Mouse (Mus musculus) heart, embryonic 12.5 days (tissue): ENCODE results near the gene Enho. TPM values are rescaled to one million over a fixed set of nuclear protein-coding genes. Genes with fewer than 3 reads are reported as not detected.

Experiments used
- ATAC-seq: fragments of 200-750 bp; cut with Nextera tagmentation; 2 replicates; pipeline ENCODE4 v1.8.0; 2017; ENCODE audit warnings: moderate TSS enrichment, moderate library complexity; ENCODE audit not compliant: insufficient number of reproducible peaks, low FRiP score
- H3K27ac ChIP-seq: fragments of 300-500 bp; sonication (generic); 2 replicates; pipeline ENCODE4 v1.5.1; 2016; ENCODE audit warnings: mild to moderate bottlenecking, moderate library complexity; ENCODE audit not compliant: poor library complexity, severe bottlenecking
- H3K27me3 ChIP-seq: fragments of 300-500 bp; sonication (generic); replicated peaks from 2 replicates; pipeline ENCODE4 v1.6.1; 2016; ENCODE audit warnings: mild to moderate bottlenecking, moderate library complexity
- H3K36me3 ChIP-seq: fragments of 300-500 bp; sonication (generic); 2 replicates; pipeline ENCODE4 v1.6.1; 2016; ENCODE audit warnings: mild to moderate bottlenecking, moderate library complexity
- H3K4me1 ChIP-seq: fragments of 300-500 bp; sonication (generic); replicated peaks from 2 replicates; pipeline ENCODE4 v1.6.1; 2016; ENCODE audit warnings: mild to moderate bottlenecking
- H3K4me2 ChIP-seq: fragments of 300-500 bp; sonication (generic); 2 replicates; pipeline ENCODE4 v1.6.1; 2016; ENCODE audit warnings: mild to moderate bottlenecking, moderate library complexity
- H3K4me3 ChIP-seq: fragments of 300-500 bp; sonication (generic); 2 replicates; pipeline ENCODE4 v1.5.1; 2016; ENCODE audit warnings: mild to moderate bottlenecking
- H3K9ac ChIP-seq: fragments of 300-500 bp; sonication (generic); 2 replicates; pipeline ENCODE4 v1.6.1; 2016; ENCODE audit warnings: mild to moderate bottlenecking, moderate library complexity
- H3K9me3 ChIP-seq: fragments of 300-500 bp; sonication (generic); replicated peaks from 2 replicates; pipeline ENCODE4 v1.6.1; 2016; ENCODE audit warnings: mild to moderate bottlenecking, moderate library complexity
- WGBS: fragments of 180-500 bp; shearing (Covaris S2); methylation state at CpG from one replicate; pipeline ENCODE4 v1.1.7; 2016; 5-methylcytosine and 5-hydroxymethylcytosine counted together
- polyA plus RNA-seq: library from polyadenylated mRNA; unstranded; fragments of >200 nt; fragmentation: Nextera tagmentation; extraction: Ambion mirVana; gene quantifications from 2 replicates; pipeline ENCODE4 v1.2.1, GENCODE M21; 2016

The Enho gene
- polyA plus RNA-seq, 1 experiment from 2014 or later, result 4.9 TPM

DNA sequence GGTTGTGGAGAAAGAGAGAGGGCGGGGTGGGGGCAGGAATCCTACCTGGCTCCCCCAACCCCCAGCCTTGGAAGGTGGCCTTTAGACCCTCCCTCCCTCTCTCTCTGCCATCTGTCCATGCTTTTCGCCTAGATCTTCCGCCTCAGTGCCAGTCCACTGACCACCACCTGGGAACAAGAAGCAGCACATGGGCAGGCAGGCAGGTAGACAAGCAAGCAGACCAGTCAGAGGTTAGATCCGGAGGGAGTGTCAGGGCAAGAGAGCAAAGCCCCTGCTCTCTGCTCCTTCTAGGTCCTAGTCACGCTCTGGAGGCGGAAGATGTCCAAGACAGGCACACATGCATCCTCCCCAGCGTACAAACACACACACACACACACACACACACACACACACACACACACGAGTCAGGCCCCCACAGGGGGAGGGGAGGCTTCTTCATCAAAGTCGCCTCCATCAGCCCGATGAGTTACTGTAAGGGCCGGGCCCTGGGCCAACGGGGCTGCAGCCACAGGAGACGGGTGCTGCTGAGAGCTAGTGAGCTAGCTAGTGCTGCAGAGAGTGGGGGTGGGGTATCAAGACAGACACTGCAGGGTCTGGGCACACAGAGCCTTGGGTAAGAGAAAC lies 37.0 kb upstream of the Enho start:
- Histone ChIP-seq H3K27me3 (peaks cover 43% of the 10 kb centered on the region), H3K4me3 (no peak overlapping the region), H3K36me3 (no peaks in the 10 kb centered on the region), H3K4me2 (peak overlapping the region; percentile 8; the same call in 1 of the 2 replicates), H3K9me3 (no peaks in the 10 kb centered on the region), H3K4me1 (peaks cover 71% of the 10 kb centered on the region), H3K27ac (0 out of 2 replicates have a peak overlapping the region, but pooled peaks have one; percentile 12), H3K9ac (no peak overlapping the region)
- ATAC-seq, result peak; percentile 61
- WGBS, result 41% methylated on average over 13 of the region's 13 CpGs

DNA sequence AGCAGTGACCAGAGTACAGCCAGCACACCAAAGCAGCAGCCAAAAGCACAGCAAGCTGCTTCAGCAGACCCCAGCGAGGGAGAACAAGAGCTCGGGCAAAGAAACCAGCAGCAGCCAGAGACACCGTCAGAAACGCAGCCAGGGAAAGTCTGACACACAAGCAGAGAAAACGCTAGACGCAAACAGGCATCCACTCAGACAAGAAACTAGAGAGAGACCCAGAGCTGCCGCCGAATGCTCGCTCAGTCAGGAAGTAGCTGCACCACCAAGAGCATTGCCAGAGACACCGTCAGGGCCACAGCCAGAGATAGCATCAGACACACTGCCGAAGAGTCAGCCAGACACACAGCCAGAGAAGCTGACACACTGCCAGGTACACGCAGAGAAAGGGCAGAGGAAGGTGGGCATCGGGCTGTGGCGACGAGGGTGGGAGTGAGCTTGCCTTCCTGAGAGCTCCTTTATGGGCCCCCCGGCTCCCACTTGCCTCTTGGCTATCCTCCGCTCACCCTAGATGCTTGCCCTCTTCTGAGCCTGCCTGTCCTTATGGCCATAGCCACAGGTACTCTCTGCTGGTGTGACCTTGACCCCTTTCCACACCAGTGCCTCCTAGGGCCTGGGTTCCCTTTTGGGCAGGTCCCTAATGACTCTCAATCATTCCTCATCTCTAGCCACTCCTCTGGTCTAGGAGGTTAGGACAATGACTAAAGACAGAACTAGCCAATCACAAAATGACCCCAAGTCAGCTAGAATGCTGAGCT lies 36.3 kb upstream of the Enho start:
- Histone ChIP-seq H3K4me1 (peaks cover 74% of the 10 kb centered on the region), H3K9me3 (no peaks in the 10 kb centered on the region), H3K4me3 (no peak overlapping the region), H3K27me3 (peaks cover 45% of the 10 kb centered on the region), H3K4me2 (peak overlapping the region; percentile 29), H3K36me3 (no peaks in the 10 kb centered on the region), H3K27ac (0 out of 2 replicates have a peak overlapping the region, but pooled peaks have one; percentile 14), H3K9ac (peak overlapping the region; percentile 34; the same call in 1 of the 2 replicates)
- WGBS, result 31% methylated on average over 17 of the region's 17 CpGs
- ATAC-seq, result no peak

GRCm38 (mm10) chr4:41673186-41673585 lies 33.1 kb upstream of the Enho start:
- H3K4me3 ChIP-seq, result no peak overlapping the region
- H3K4me1 ChIP-seq, result peaks cover 59% of the 10 kb centered on the region
- H3K4me2 ChIP-seq, result no peak overlapping the region
- no peak overlapping the region for H3K27ac ChIP-seq
- peaks cover 58% of the 10 kb centered on the region for H3K27me3 ChIP-seq
- WGBS, result 64% methylated on average over 19 of the region's 19 CpGs
- no peaks in the 10 kb centered on the region for H3K36me3 ChIP-seq
- no peaks in the 10 kb centered on the region for H3K9me3 ChIP-seq
- ATAC-seq, result no peak
- no peak overlapping the region for H3K9ac ChIP-seq

DNA sequence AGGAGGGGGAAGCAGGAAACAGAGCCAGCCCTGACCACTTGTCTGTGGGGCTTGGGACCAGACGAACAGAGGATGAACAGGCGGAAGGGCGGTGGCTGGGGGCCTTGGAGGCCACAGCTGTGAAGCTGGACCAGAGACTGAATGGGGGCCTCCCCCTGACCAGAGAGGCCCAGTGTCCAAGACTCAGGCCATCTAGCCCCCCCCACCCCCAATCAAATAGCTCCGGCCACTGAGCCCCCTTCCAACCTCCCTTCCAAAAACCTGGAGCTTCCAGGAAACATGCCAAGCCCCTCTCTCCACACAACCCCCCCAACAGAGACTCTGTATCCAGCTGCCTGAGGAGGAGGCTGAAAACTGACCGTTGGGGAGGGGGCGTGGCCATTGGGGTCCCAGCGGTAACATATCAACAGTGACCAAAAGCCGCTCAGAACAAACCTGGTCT lies 32.4 kb upstream of the Enho start:
- peaks cover 52% of the 10 kb centered on the region for H3K4me1 ChIP-seq
- H3K4me3 ChIP-seq, result no peak overlapping the region
- peak; percentile 1; the same call in 1 of the 2 replicates for ATAC-seq
- H3K27me3 ChIP-seq, result peaks cover 58% of the 10 kb centered on the region
- H3K4me2 ChIP-seq, result no peak overlapping the region
- no peaks in the 10 kb centered on the region for H3K9me3 ChIP-seq
- H3K27ac ChIP-seq, result no peak overlapping the region
- H3K9ac ChIP-seq, result no peak overlapping the region
- H3K36me3 ChIP-seq, result no peaks in the 10 kb centered on the region
- WGBS, result 35% methylated on average over 8 of the region's 8 CpGs

- WGBS, result 17% methylated on average over 8 of the region's 8 CpGs
- peaks cover 58% of the 10 kb centered on the region for H3K27me3 ChIP-seq
- H3K9me3 ChIP-seq, result no peaks in the 10 kb centered on the region
- no peak overlapping the region for H3K4me3 ChIP-seq
- H3K36me3 ChIP-seq, result no peaks in the 10 kb centered on the region
- 0 out of 2 replicates have a peak, but pooled peaks have one; percentile 13 for ATAC-seq
- H3K4me1 ChIP-seq, result peaks cover 47% of the 10 kb centered on the region
- H3K4me2 ChIP-seq, result no peak overlapping the region
- H3K27ac ChIP-seq, result no peak overlapping the region
- H3K9ac ChIP-seq, result 0 out of 2 replicates have a peak overlapping the region, but pooled peaks have one; percentile 26
Observed at GRCm38 (mm10) chr4:41671963-41672480, 31.9 kb upstream of the Enho start.

DNA sequence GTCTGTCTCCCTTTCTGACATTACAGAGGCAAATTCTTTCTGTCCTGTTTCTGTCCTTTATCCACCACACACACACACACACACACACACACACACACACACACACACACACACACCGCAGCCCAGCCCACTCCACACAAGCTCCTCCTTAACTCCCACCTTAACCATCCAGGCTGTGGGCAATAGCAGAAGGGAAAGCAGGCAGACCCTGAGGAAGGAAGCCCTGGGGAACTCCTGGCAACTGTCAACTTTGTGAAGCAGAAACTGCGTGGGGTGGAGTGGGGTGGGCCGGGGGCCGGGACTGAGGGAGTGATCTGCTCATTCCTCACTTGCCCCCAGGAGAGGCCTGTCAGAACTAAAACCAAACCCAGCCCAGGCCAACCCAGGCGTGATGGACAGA lies 31.4 kb upstream of the Enho start:
- no peak overlapping the region for H3K27ac ChIP-seq

GRCm38 (mm10) chr4:41670836-41671235 lies 30.7 kb upstream of the Enho start:
- H3K27ac ChIP-seq, result no peak overlapping the region
- no peak for ATAC-seq
- H3K9ac ChIP-seq, result no peak overlapping the region
- peaks cover 57% of the 10 kb centered on the region for H3K27me3 ChIP-seq
- WGBS, result 82% methylated on average over 18 of the region's 18 CpGs
- no peaks in the 10 kb centered on the region for H3K36me3 ChIP-seq
- H3K9me3 ChIP-seq, result no peaks in the 10 kb centered on the region
- no peak overlapping the region for H3K4me3 ChIP-seq
- H3K4me1 ChIP-seq, result peaks cover 35% of the 10 kb centered on the region
- no peak overlapping the region for H3K4me2 ChIP-seq

More for the DNA sequence above, 31.4 kb upstream of the Enho start:
- H3K4me3 ChIP-seq, result no peak overlapping the region
- H3K9me3 ChIP-seq, result no peaks in the 10 kb centered on the region
- peaks cover 57% of the 10 kb centered on the region for H3K27me3 ChIP-seq
- peaks cover 42% of the 10 kb centered on the region for H3K4me1 ChIP-seq
- WGBS, result 28% methylated on average over 5 of the region's 5 CpGs
- H3K36me3 ChIP-seq, result no peaks in the 10 kb centered on the region
- 0 out of 2 replicates have a peak overlapping the region, but pooled peaks have one; percentile 26 for H3K9ac ChIP-seq
- ATAC-seq, result no peak
- H3K4me2 ChIP-seq, result no peak overlapping the region

DNA sequence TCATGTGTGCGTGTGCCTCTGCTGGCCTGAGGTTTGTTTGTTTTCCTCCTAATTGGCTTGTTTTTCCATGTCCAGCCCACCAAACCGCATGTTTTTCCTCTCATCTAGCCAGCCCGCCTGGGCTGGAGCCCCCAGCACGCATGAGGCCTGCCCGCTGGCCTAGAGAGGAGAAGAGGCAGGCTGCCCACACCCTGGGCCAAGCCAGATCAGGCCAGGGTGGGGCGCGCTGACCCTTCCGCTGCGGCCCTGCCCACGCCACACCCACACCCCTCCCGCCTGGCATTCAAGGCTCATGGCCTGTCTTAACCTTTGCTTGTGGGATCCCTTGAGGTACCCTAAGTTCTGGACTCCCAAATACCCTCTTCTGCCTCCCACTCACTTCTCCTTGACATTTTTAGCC lies 26.5 kb upstream of the Enho start:
- no peak; the same call in 1 of the 2 replicates for ATAC-seq
- Histone ChIP-seq H3K36me3 (no peaks in the 10 kb centered on the region), H3K4me2 (no peak overlapping the region), H3K9ac (no peak overlapping the region), H3K4me1 (peaks cover 39% of the 10 kb centered on the region), H3K27ac (no peak overlapping the region), H3K27me3 (peaks cover 42% of the 10 kb centered on the region), H3K4me3 (no peak overlapping the region), H3K9me3 (no peaks in the 10 kb centered on the region)
- WGBS, result 78% methylated on average over 11 of the region's 11 CpGs

DNA sequence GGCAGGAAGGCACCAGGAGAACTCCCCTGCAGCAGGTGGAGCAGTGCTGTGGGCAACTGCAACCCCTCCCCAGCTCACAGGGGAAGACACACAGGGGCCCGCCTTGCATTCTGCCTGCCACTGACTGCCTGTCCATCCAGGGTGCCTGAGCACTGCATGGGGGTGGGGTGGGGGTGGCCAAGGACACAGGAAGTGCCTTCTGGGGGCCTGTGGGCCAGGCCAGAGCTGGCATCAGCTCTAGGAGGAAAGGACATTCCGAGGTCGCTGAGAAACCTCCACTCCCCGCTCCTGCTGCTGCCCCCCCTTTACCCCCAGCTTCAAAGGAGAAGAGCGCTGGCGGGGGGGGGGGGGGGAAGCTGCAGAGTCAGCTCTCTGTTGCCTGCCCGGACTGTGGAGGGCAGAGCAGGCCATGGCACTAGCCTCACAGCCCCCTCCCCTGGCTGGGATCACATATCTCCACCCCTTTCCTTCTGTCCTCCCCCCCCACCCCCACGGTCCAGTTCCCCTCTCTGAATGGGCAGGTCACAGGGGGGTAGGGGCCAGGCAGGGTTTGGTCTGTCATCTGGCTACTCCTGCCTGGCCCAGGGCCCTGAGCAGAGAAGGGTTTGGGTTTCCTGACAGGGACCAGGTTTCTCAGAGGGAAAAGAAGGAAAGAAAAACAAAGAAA lies 25.0 kb upstream of the Enho start:
- Histone ChIP-seq H3K4me3 (no peak overlapping the region), H3K4me1 (peaks cover 44% of the 10 kb centered on the region), H3K36me3 (no peaks in the 10 kb centered on the region), H3K9me3 (no peaks in the 10 kb centered on the region), H3K27me3 (peaks cover 34% of the 10 kb centered on the region), H3K27ac (no peak overlapping the region), H3K4me2 (peak overlapping the region; percentile 33), H3K9ac (peak overlapping the region; percentile 24; the same call in 1 of the 2 replicates)
- ATAC-seq, result peak; percentile 40; the same call in 1 of the 2 replicates
- WGBS, result 12% methylated on average over 5 of the region's 8 CpGs

DNA sequence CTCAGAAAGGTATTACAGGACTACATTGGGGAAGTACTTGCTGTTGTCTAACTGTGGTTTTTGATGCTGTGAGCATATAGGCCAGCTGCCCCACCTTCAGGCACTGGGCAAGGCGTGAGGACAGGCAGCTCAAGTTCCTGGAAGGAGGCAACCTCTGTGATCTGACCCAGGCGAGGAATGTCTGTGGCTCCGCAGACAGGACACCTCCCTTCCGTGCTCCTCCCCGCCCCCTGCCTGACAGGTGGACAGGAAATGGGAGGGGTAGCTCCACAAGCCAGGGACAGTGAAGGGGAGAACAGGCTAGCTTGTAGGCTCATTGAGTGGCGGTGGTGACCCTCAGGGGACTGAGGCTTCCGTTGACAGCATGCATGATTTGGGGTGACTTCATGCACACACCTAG lies 24.4 kb upstream of the Enho start:
- H3K9ac ChIP-seq, result 0 out of 2 replicates have a peak overlapping the region, but pooled peaks have one; percentile 24
- no peak for ATAC-seq
- H3K27me3 ChIP-seq, result peaks cover 39% of the 10 kb centered on the region
- no peaks in the 10 kb centered on the region for H3K36me3 ChIP-seq
- H3K4me1 ChIP-seq, result peaks cover 50% of the 10 kb centered on the region
- no peaks in the 10 kb centered on the region for H3K9me3 ChIP-seq
- no peak overlapping the region for H3K4me2 ChIP-seq
- 36% methylated on average over 7 of the region's 7 CpGs for WGBS
- no peak overlapping the region for H3K4me3 ChIP-seq
- no peak overlapping the region for H3K27ac ChIP-seq

GRCm38 (mm10) chr4:41663614-41664013 lies 23.5 kb upstream of the Enho start:
- 28% methylated on average over 9 of the region's 9 CpGs for WGBS
- no peak overlapping the region for H3K4me2 ChIP-seq
- H3K9ac ChIP-seq, result no peak overlapping the region
- no peak overlapping the region for H3K4me3 ChIP-seq
- no peaks in the 10 kb centered on the region for H3K36me3 ChIP-seq
- no peak for ATAC-seq
- H3K27me3 ChIP-seq, result peaks cover 48% of the 10 kb centered on the region
- H3K9me3 ChIP-seq, result no peaks in the 10 kb centered on the region
- no peak overlapping the region for H3K27ac ChIP-seq
- H3K4me1 ChIP-seq, result peaks cover 55% of the 10 kb centered on the region
